Mouse (Mus musculus): ENCODE results near the gene Cpne7. TPM values are rescaled to one million over a fixed set of nuclear protein-coding genes. Genes with fewer than 3 reads are reported as not detected.
A peak's percentile ranks its signal among the peaks of the same experiment; 100 is the strongest.
"Not testable (repeated sequence)": the region's sequence is repeated elsewhere in the genome, so short reads cannot be mapped to it uniquely, and the experiment has no call there.

Cpne7 gene
- polyA plus RNA-seq, 1 experiment = 72.5 TPM

- peak within 1 kb of the TSS; percentile 71 for H3K4me3 ChIP-seq (ENCODE audit: insufficient read depth, low read length)
- TF ChIP-seq CTCF (IDR thresholded peaks at IDR 0.05; ENCODE audit: extremely low read depth, insufficient read depth, low read length) (no peak), POLR2A (IDR thresholded peaks at IDR 0.05; ENCODE audit: extremely low read depth, insufficient read depth, low read length) (peak; percentile 96)
- peak within 1 kb of the TSS; percentile 54 for H3K27ac ChIP-seq (ENCODE audit: insufficient read depth, low read length)
- peaks cover 3% of the 10 kb centered on the region; the same call in 1 of the 2 replicates for H3K4me1 ChIP-seq (ENCODE audit: control insufficient read depth, insufficient read depth, low read length)
Measured at GRCm38 (mm10) chr8:123101735-123102685, 15.2 kb upstream of the Cpne7 start, which contains the start of gene Rpl13. TSS of gene Rpl13 (plus strand) at chr8:123102350.

- H3K4me3 ChIP-seq (ENCODE audit: insufficient read depth, low read length) = peak overlapping the region; percentile 71
- H3K27ac ChIP-seq (ENCODE audit: insufficient read depth, low read length) = peak overlapping the region; percentile 54; the same call in 1 of the 2 replicates
- H3K4me1 ChIP-seq (ENCODE audit: control insufficient read depth, insufficient read depth, low read length) = not testable (repeated sequence)
Measured at GRCm38 (mm10) chr8:123102855-123103254, 14.3 kb upstream of the Cpne7 start.

DNA sequence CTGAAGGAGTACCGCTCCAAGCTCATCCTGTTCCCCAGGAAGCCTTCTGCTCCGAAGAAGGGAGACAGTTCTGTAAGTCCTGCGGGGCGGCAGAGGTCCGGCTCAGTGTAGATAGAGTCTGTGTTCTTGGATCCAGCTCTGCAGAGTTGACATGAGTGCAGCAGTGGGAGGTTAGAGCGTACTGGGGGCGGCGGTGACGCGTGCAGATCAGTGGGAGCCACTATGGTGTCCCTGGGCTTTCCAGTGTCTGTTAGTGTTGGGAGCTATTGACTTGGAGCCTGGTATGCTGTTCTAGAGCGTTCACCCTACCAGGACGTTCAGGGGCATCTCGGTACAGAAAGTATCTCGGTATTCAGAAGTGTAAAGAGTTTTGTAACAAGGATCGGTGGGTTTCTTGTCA is 13.9 kb upstream of the Cpne7 start:
- TF ChIP-seq CTCF (IDR thresholded peaks at IDR 0.05; ENCODE audit: extremely low read depth, insufficient read depth, low read length) (no peak), POLR2A (IDR thresholded peaks at IDR 0.05; ENCODE audit: extremely low read depth, insufficient read depth, low read length) (no peak)
- Histone ChIP-seq H3K27ac (ENCODE audit: insufficient read depth, low read length) (no peak overlapping the region), H3K4me3 (ENCODE audit: insufficient read depth, low read length) (peak overlapping the region; percentile 71), H3K4me1 (ENCODE audit: control insufficient read depth, insufficient read depth, low read length) (peaks cover 3% of the 10 kb centered on the region; the same call in 1 of the 2 replicates)

DNA sequence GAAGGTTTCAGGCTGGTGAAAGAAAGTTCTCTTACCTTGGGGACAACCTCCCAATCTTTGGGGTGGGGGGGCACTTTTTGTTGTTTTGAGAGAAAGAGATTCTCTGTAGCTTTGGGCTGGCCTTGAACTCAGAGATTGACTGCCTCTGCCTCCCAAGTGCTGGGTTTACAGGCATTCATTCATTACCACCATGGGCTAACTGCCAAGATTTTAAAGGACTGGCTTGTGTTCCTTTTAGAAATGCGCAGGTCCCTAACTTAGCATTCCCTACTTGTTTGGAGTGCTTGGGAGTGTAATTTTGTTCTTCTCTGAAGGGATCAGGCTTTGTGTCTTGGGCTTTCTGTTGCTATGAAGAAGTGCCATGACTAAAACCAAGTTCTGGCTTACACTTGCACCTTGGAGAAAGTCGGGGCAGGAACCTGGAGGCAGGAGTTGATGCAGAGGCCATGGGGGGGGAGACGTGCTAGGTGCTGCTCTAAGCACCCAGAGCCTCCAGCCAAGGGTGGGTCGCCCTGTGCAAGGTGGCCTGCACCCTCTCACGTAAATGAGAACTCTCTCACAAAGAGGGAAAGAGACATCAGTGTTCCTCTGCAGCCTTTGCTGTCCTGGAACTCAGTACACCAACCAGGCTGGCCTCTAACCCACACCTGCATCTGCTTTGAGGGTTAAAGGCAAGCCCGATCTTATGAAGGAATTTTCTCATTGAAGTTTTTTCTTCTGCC is 13.0 kb upstream of the Cpne7 start:
- TF ChIP-seq POLR2A (IDR thresholded peaks at IDR 0.05; ENCODE audit: extremely low read depth, insufficient read depth, low read length) (no peak), CTCF (IDR thresholded peaks at IDR 0.05; ENCODE audit: extremely low read depth, insufficient read depth, low read length) (no peak)
- H3K4me3 ChIP-seq (ENCODE audit: insufficient read depth, low read length) = peak overlapping the region; percentile 71
- H3K27ac ChIP-seq (ENCODE audit: insufficient read depth, low read length) = no peak overlapping the region
- peaks cover 3% of the 10 kb centered on the region; the same call in 1 of the 2 replicates for H3K4me1 ChIP-seq (ENCODE audit: control insufficient read depth, insufficient read depth, low read length)

- Histone ChIP-seq H3K4me3 (ENCODE audit: insufficient read depth, low read length) (no peak overlapping the region), H3K4me1 (ENCODE audit: control insufficient read depth, insufficient read depth, low read length) (peaks cover 3% of the 10 kb centered on the region; the same call in 1 of the 2 replicates), H3K27ac (ENCODE audit: insufficient read depth, low read length) (no peak overlapping the region)
- TF ChIP-seq POLR2A (IDR thresholded peaks at IDR 0.05; ENCODE audit: extremely low read depth, insufficient read depth, low read length) = no peak
- no peak for TF ChIP-seq CTCF (IDR thresholded peaks at IDR 0.05; ENCODE audit: extremely low read depth, insufficient read depth, low read length)
Measured at GRCm38 (mm10) chr8:123105553-123106326, 11.4 kb upstream of the Cpne7 start.

- peaks cover 3% of the 10 kb centered on the region; the same call in 1 of the 2 replicates for H3K4me1 ChIP-seq (ENCODE audit: control insufficient read depth, insufficient read depth, low read length)
- TF ChIP-seq CTCF (IDR thresholded peaks at IDR 0.05; ENCODE audit: extremely low read depth, insufficient read depth, low read length) = no peak
- TF ChIP-seq POLR2A (IDR thresholded peaks at IDR 0.05; ENCODE audit: extremely low read depth, insufficient read depth, low read length) = no peak
- H3K4me3 ChIP-seq (ENCODE audit: insufficient read depth, low read length) = no peak overlapping the region
- no peak overlapping the region for H3K27ac ChIP-seq (ENCODE audit: insufficient read depth, low read length)
Measured at GRCm38 (mm10) chr8:123106531-123106930, 10.6 kb upstream of the Cpne7 start.

- no peak for TF ChIP-seq CTCF (IDR thresholded peaks at IDR 0.05; ENCODE audit: extremely low read depth, insufficient read depth, low read length)
- no peak for TF ChIP-seq POLR2A (IDR thresholded peaks at IDR 0.05; ENCODE audit: extremely low read depth, insufficient read depth, low read length)
- H3K27ac ChIP-seq (ENCODE audit: insufficient read depth, low read length) = no peak overlapping the region
- H3K4me3 ChIP-seq (ENCODE audit: insufficient read depth, low read length) = no peak overlapping the region
- peaks cover 3% of the 10 kb centered on the region; the same call in 1 of the 2 replicates for H3K4me1 ChIP-seq (ENCODE audit: control insufficient read depth, insufficient read depth, low read length)
Measured at GRCm38 (mm10) chr8:123108010-123108409, 9.2 kb upstream of the Cpne7 start.

GRCm38 (mm10) chr8:123108953-123109352 is 8.2 kb upstream of the Cpne7 start:
- Histone ChIP-seq H3K4me3 (ENCODE audit: insufficient read depth, low read length) (no peak overlapping the region), H3K4me1 (ENCODE audit: control insufficient read depth, insufficient read depth, low read length) (no peaks in the 10 kb centered on the region), H3K27ac (ENCODE audit: insufficient read depth, low read length) (no peak overlapping the region)
- TF ChIP-seq CTCF (IDR thresholded peaks at IDR 0.05; ENCODE audit: extremely low read depth, insufficient read depth, low read length) (no peak), POLR2A (IDR thresholded peaks at IDR 0.05; ENCODE audit: extremely low read depth, insufficient read depth, low read length) (no peak)

- Histone ChIP-seq H3K27ac (ENCODE audit: insufficient read depth, low read length) (no peak overlapping the region), H3K4me3 (ENCODE audit: insufficient read depth, low read length) (no peak overlapping the region), H3K4me1 (ENCODE audit: control insufficient read depth, insufficient read depth, low read length) (no peaks in the 10 kb centered on the region)
- TF ChIP-seq POLR2A (IDR thresholded peaks at IDR 0.05; ENCODE audit: extremely low read depth, insufficient read depth, low read length) (no peak), CTCF (IDR thresholded peaks at IDR 0.05; ENCODE audit: extremely low read depth, insufficient read depth, low read length) (peak; percentile 66)
Measured at GRCm38 (mm10) chr8:123110649-123111048, 6.5 kb upstream of the Cpne7 start.

Data from cortical plate, adult 2 months (tissue).